9 mouse cellular contexts compared by ENCODE assay signal in the genomic region with DNA sequence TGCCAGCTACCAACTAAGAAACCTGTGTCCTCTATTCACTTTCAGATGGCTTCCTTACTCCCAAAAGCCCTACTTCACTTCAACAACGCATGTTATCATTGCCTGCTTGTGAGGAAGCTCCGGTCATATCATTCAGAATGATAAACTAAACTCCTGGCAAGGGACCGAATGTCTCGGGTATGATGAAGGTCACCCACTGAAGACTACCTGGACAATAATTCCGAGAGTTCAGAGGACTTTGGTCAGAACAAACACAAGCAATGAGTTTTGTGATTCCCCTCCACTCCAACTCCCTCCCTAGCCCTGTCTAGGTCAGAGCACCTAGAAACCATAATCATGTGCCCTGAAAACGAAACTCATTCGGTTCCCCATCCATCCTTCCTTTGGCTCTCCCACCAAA. TPM values are rescaled to one million over a fixed set of nuclear protein-coding genes. Genes with fewer than 3 reads are reported as not detected.
DNase-seq lines count a peak whose midpoint lies in the region; ATAC-seq and TF ChIP-seq lines count a peak whose summit lies in the region.
"Had no signal": no experiment of that assay in that cellular context is flagged by ENCODE, and none has a peak within 500 bp of the region (broad histone marks: within the 10 kb centered on the region; RNA-seq: fewer than 3 reads in every experiment).

No protein-coding gene starts in this region.

- no peak for DNase-seq in layer of hippocampus, adult 2 months (ENCODE audit: low spot score in 2 of 2)
- no peak for DNase-seq in layer of hippocampus, adult 18-20 months (ENCODE audit: low spot score in 2 of 2)
- no peak for DNase-seq in embryonic facial prominence, embryonic 14.5 days (ENCODE audit: low spot score)
- DNase-seq in hindbrain, postnatal 0 days (ENCODE audit: low spot score), result no peak
- DNase-seq in frontal cortex, postnatal 36 days (ENCODE audit: low spot score in 2 of 2), result no peak
- no peak for DNase-seq in right cerebral cortex, adult 18-20 months
- no peak for DNase-seq in embryo, embryonic 10.5 days (ENCODE audit: low spot score)

- no peak for TF ChIP-seq CTCF in layer of hippocampus, adult 2 months (conservative IDR thresholded peaks at IDR 0.05)
- TF ChIP-seq CTCF in hindbrain, postnatal 0 days (IDR thresholded peaks at IDR 0.05; ENCODE audit: low read depth), result no peak

- H3K9ac ChIP-seq in embryonic facial prominence, embryonic 14.5 days (ENCODE audit: low read depth, low read length), result peak overlapping the region; percentile 62; the same call in 1 of the 2 replicates
- no peak overlapping the region for H3K9ac ChIP-seq in hindbrain, postnatal 0 days (replicated peaks; ENCODE audit: low read length)
- no peak overlapping the region for H3K9ac ChIP-seq in midbrain, embryonic 13.5 days (replicated peaks)

- no peak for ATAC-seq in embryonic facial prominence, embryonic 14.5 days (ENCODE audit: low read depth)
- ATAC-seq in hindbrain, postnatal 0 days, result no peak
- no peak for ATAC-seq in midbrain, embryonic 13.5 days
- ATAC-seq: Patski had no signal

- H3K4me3 ChIP-seq in layer of hippocampus, adult 2 months, result peak overlapping the region; percentile 48
- H3K4me3 ChIP-seq in embryonic facial prominence, embryonic 14.5 days (ENCODE audit: low read depth, low read length), result peak overlapping the region; percentile 48
- peak overlapping the region; percentile 40 for H3K4me3 ChIP-seq in hindbrain, postnatal 0 days (ENCODE audit: low read length)
- no peak overlapping the region; the same call in 1 of the 2 replicates for H3K4me3 ChIP-seq in midbrain, embryonic 13.5 days (replicated peaks)

- peaks cover 38% of the 10 kb centered on the region for H3K27me3 ChIP-seq in embryonic facial prominence, embryonic 14.5 days (replicated peaks; ENCODE audit: control insufficient read depth, insufficient read depth, low read length)
- peaks cover 19% of the 10 kb centered on the region for H3K27me3 ChIP-seq in hindbrain, postnatal 0 days (ENCODE audit: insufficient read depth, low read length)
- peaks cover 43% of the 10 kb centered on the region for H3K27me3 ChIP-seq in midbrain, embryonic 13.5 days
- H3K27me3 ChIP-seq: Patski had no signal

- H3K27ac ChIP-seq in layer of hippocampus, adult 2 months, result peak overlapping the region; percentile 72; the same call in 1 of the 2 replicates
- H3K27ac ChIP-seq in embryonic facial prominence, embryonic 14.5 days (replicated peaks; ENCODE audit: low read depth, low read length), result no peak overlapping the region
- H3K27ac ChIP-seq in hindbrain, postnatal 0 days, result no peak overlapping the region
- H3K27ac ChIP-seq in midbrain, embryonic 13.5 days, result no peak overlapping the region

- 0 out of 2 replicates have a peak, but pooled peaks cover 5% of the 10 kb centered on the region for H3K4me1 ChIP-seq in embryonic facial prominence, embryonic 14.5 days (ENCODE audit: control insufficient read depth, insufficient read depth, low read length)
- H3K4me1 ChIP-seq in hindbrain, postnatal 0 days (ENCODE audit: insufficient read depth, low read length), result no peaks in the 10 kb centered on the region
- H3K4me1 ChIP-seq in midbrain, embryonic 13.5 days (replicated peaks), result peaks cover 9% of the 10 kb centered on the region

- WGBS in embryonic facial prominence, embryonic 14.5 days, result 70% methylated on average over 7 of the region's 7 CpGs
- 75% methylated on average over 7 of the region's 7 CpGs for WGBS in hindbrain, postnatal 0 days
- WGBS in midbrain, embryonic 13.5 days, result 69% methylated on average over 7 of the region's 7 CpGs

- H3K4me2 ChIP-seq in embryonic facial prominence, embryonic 14.5 days (ENCODE audit: low read depth, low read length), result peak overlapping the region; percentile 83
- peak overlapping the region; percentile 63 for H3K4me2 ChIP-seq in hindbrain, postnatal 0 days (ENCODE audit: low read depth, low read length)
- 0 out of 2 replicates have a peak overlapping the region, but pooled peaks have one; percentile 73 for H3K4me2 ChIP-seq in midbrain, embryonic 13.5 days (replicated peaks)

- no peaks in the 10 kb centered on the region for H3K36me3 ChIP-seq in embryonic facial prominence, embryonic 14.5 days (ENCODE audit: control insufficient read depth, insufficient read depth, low read length)
- H3K36me3 ChIP-seq in hindbrain, postnatal 0 days (ENCODE audit: insufficient read depth, low read length), result no peaks in the 10 kb centered on the region
- no peaks in the 10 kb centered on the region for H3K36me3 ChIP-seq in midbrain, embryonic 13.5 days

- H3K9me3 ChIP-seq in embryonic facial prominence, embryonic 14.5 days (ENCODE audit: control insufficient read depth, low read length), result no peaks in the 10 kb centered on the region
- no peaks in the 10 kb centered on the region for H3K9me3 ChIP-seq in hindbrain, postnatal 0 days (ENCODE audit: low read length)
- no peaks in the 10 kb centered on the region for H3K9me3 ChIP-seq in midbrain, embryonic 13.5 days

RNA-seq across cellular contexts. Expression of gene C130074G19Rik, which starts 1.2 kb away (rescaled TPM):
- total RNA-seq in layer of hippocampus, adult 2 months (2021), result 1 to 10 TPM; 7.1 to 8.3 TPM
- total RNA-seq in layer of hippocampus, adult 18-20 months (2021), result 1 to 10 TPM; 7.1 to 8.8 TPM
- polyA plus RNA-seq in embryonic facial prominence, embryonic 14.5 days (2014; fragmentation: Nextera tagmentation; extraction: Ambion mirVana), result 2.3 and 2.7 TPM in 2 replicates
- 4.2 and 6.6 TPM in 2 replicates for total RNA-seq in hindbrain, postnatal 0 days (2014; rRNA removed)
- polyA plus RNA-seq in hindbrain, postnatal 0 days (2015; fragmentation: Nextera tagmentation; extraction: Ambion mirVana), result 1.1 TPM in 2 replicates
- polyA plus RNA-seq in midbrain, embryonic 13.5 days (2015; fragmentation: Nextera tagmentation; extraction: Ambion mirVana), result 0.85 and 1.2 TPM in 2 replicates

RNA-seq across cellular contexts. Expression of gene Marc2, which starts 35.6 kb away (rescaled TPM):
- total RNA-seq in layer of hippocampus, adult 2 months (2021), result 100 to 1,000 TPM; 103 to 120 TPM
- 100 to 1,000 TPM; 117 to 122 TPM for total RNA-seq in layer of hippocampus, adult 18-20 months (2021)
- polyA plus RNA-seq in embryonic facial prominence, embryonic 14.5 days (2014; fragmentation: Nextera tagmentation; extraction: Ambion mirVana), result 212 and 218 TPM in 2 replicates
- total RNA-seq in hindbrain, postnatal 0 days (2014; rRNA removed), result 56.6 and 62.1 TPM in 2 replicates
- polyA plus RNA-seq in hindbrain, postnatal 0 days (2015; fragmentation: Nextera tagmentation; extraction: Ambion mirVana), result 151 TPM in 2 replicates
- 93.0 and 95.2 TPM in 2 replicates for polyA plus RNA-seq in midbrain, embryonic 13.5 days (2015; fragmentation: Nextera tagmentation; extraction: Ambion mirVana)
